Mouse (Mus musculus) right cerebral cortex, postnatal 10 days (tissue): ENCODE measurements at regions not wholly inside any gene's neighbourhood (a gene's known extent, or its start where the extent isn't known, plus 50 kb on each side); places are given as distances from the start of the nearest gene placed in this dataset.

Source experiments
- DNase-seq, 2 experiments: peaks; one replicate each; pipeline ENCODE4 v3.0.0; 2021; ENCODE audit warnings: low spot score in 2 of 2

DNA sequence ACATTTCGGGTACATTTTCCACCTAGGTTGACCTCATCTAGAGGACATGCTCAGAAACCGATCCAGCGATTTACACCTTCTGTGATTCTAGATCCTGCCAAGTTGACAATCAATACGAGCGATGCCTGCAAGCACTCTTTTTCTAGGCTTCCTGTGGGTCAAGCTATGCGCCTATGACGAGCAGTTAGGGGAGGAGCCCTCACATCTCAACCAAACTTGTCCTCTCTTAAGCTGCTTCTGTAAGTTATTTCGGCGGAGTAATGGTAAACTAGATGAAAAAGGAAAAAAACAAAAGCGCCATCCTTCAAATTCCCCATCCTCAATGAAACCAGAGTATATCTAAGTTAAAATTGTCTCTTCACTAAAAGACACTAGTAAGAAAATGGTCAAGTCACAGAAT lies 858.5 kb downstream of the Zfp704 start:
- DNase-seq = no peak

DNA sequence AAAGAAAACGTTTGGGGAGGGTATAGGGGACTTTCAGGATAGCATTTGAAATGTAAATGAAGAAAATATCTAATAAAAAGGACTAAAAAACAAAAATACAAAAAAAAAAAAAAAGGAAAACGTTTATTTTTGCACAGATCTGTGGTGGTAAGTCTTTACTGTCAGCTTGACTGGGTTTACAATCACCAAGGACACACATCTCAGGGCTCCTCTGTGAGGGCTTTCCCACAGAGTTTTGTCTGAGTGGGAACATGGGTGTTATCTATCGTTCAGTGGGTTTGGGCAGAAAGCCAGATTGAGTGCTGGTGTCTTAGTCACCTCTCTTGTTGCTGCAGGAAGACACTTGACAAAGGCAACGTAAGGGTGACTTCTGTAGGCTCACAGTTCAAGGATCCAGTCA lies 859.0 kb downstream of the Zfp704 start:
- no peak for DNase-seq

DNA sequence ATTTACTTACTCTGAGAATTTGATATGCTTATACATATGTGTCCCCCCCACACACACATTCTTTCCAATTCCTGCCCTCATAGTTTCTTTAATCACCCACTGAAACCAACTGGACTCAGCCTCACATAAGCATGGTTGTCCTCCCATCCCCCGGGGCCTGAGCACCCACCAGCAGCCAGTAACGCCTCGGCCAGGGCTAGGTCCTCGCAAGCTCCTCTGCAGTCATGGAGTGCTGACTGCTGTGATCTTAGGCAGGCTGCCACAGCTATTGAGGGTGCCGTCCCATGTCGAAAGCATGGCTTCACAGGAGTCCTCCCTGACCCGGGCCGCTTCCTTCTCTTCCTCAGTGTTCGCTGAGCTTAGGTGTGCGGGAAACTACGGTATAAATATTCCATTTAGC lies 859.7 kb downstream of the Zfp704 start:
- DNase-seq = no peak

DNA sequence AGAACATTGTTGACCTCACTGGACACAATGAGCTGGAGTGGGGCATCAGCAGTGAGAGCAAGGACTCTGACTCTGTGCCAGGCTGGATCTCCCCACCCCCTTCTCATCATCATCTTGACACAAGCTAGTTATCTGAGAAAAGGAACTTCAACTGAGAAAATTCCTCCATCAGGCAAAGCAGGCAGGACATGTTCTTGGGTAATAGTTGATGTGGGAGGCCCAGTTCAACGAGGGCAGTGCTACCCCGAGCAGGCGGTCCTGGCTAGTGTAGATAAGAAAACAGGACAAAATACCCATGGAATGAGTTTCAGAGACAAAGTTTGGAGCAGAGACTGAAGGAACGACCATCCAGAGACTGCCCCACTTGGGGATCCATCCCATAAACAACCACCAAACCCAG lies 862.7 kb downstream of the Zfp704 start:
- no peak for DNase-seq

DNA sequence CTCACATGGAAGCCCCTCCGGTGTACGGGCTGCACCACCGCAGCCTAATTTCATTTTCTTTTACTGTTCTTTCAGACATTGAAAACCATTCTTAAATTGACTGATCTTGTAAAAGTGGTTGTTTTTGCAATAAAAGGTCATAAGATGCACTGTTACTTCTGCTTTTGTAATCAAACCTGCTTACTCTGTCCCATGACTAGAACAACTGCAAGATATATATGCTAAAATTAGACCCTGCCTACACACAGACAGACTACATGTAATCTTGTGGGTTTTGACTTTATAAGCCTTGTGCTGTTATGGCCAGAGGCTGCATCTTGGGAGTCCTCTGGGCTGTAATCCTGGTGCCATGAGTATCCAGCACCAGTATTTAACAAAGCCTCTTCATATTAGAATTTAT lies 863.2 kb downstream of the Zfp704 start:
- no peak for DNase-seq

DNA sequence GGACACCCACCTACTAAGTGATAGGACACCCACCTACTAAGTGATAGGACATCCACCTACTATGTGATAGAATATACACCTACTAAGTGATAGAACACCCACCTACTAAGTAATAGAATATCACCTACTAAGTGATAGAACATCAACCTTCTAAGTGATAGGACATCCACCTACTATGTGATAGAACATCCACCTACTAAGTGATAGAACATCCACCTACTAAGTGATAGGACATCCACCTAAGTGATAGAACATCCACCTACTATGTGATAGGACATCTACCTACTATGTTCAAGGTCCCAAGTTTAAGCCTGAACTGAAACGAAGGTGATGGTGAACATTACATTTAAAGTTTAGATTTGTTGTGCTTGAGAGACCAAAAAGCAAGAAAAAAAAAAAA lies 863.8 kb downstream of the Zfp704 start:
- no peak for DNase-seq

DNA sequence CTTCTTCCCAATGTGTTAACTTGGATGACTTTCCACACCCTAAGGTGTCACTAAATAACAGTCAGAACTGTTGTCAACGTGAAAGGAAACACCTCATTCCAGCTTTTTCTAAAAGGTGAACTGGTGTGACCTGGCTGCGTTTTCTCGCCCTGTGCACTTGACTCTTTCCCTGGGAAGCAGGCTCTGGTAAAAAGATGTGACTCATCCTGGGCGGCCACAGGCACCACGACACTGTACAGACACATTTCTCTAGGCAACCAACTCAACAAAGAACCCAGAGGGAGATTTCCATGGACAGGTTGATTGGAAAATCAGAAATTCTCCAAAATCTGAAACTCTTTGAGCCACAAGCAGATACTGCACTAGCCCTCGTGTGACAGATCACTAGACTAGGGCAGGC lies 865.0 kb downstream of the Zfp704 start:
- DNase-seq = no peak

DNA sequence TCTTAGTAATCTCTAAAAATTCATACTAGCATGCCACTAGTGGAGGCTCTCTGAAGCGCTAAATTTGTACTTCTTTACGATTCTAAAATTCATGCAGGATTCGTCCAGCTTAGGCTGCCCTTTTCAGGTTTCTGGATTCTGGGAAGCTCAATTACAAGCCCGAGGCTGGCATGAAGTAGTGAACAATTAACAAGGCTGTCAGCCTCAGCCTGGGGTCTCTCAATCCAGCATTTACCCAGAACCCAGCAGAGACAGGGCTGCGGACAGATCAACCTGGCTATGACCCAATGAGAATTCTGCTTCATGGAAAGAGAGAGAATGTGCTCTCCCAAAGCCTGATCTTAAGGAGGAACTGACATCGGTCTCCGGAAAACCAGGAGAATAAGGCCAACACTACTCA lies 866.2 kb downstream of the Zfp704 start:
- DNase-seq = no peak

DNA sequence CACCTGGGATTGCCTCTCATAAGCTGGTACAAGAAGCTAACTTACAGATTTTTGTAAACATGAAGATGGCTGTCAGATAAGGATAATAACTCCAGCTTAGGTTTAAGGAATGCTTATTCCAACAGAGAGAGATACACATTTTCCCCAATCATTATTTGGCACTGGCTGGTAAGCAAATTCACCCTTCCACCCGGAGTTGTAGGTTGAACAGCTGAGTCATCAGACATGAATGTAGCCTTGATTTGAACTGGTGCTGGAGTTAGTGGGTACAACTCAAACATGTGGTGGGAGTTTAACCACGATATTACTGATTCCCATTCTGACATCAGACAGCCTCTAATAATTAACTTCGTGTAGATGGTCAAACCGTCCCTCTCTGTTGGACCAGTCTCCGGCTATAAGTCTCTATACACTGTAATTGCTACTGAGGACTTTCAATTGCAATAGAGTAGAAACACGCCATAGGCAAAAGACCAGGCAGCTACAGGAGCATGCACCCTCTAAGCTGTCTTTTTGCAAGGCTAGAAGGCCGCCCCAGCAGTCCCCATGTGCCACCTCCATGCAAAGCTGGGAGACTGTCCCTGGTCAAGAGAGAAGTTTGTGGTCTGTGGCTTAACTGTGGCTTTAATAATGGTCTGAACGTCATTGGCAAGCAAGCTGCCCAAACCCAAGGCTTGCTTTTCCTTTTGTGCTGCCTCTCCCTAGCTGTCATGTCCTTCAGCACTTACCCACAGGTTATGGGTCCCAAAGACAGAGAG lies 868.4 kb downstream of the Zfp704 start:
- DNase-seq = no peak

DNA sequence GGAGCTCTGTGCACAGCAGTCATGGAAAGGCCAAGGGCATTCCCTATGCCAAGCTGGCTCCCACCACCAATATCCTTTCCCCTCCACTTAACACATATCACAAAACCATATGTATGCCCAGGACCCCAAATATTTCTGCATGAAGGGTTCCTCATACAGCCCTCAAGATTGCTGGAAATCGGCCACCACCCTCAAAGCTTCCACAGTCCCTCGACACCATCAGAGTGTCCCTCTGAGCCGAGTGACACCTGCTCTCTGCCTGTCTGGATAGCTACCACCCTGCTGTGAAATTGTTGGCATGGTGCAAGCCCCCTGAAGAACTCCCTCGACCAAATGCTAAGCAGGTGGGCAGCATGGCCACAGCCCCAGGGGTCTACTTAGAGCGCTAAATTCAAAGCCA lies 869.2 kb downstream of the Zfp704 start:
- DNase-seq = no peak

DNA sequence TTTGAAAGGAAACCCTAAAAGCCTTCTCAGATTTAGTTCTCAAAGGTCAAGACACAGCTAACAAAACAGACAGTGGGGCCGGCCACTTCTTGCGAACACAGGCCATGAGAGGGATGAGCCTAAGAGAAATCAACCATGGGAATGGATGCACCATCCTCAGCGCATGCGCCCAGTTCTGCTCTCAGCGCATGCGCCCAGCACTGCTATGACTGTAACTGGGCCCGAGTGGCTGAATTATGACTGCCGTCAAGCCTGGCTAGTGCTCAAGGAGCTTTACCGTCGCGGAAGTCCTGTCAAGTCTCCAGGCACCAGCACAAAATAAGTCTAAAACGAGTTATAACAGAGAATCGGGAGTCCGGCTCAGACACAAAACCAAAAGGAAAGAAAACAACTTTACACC lies 870.6 kb downstream of the Zfp704 start:
- no peak for DNase-seq

DNA sequence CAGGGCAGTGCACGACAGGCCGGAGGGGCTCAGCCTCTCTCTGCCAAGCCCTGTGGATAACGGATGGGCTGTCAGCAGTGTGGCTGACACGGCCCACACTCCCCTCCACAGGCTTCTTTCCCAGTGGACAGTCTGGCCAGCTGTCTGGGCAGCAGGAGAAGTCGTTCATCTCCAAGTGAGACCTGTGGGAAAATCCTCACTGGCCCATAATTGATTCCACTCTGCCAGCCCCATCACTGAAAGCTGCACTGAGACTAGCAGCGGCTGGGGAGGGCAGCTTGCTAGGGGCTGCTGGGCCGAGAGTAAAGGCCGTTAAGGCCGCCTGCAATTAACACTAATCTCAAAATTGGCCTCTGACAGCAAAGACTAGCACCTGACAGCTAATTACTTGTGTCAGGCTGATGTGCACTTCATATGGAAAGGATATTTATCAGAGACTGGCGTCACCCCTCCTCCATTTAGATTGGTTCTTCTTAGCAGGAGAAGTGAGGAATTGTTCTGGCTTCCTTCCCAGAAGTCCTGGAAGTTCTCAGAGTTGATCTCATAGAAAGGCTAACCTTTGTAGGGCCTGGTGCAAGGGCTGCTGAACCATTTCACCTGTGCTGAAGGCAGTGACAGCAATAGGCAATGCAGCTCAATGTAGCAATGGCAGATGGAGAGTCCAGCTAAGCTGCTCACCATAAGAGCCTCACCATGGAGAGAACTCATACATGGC lies 873.5 kb downstream of the Zfp704 start:
- DNase-seq = no peak

DNA sequence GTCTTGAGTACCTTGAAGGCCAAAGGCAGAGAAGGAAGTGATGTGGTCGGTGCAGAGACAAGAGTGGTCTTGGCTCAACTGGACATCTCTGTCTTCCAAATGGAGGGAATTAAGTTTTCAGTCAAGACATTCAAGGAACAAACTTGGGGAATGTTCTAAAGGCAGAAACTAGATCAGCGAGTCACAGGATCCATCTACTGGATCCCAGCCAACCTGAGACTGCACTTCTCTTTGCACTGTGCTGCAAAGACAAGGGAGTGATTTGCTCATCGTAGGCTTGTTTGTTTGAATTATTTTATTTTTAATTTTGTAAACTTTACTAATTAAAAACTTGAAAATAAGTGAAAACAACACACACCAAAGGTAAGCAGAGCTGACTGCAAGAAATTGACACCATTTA lies 875.8 kb downstream of the Zfp704 start:
- no peak for DNase-seq

DNA sequence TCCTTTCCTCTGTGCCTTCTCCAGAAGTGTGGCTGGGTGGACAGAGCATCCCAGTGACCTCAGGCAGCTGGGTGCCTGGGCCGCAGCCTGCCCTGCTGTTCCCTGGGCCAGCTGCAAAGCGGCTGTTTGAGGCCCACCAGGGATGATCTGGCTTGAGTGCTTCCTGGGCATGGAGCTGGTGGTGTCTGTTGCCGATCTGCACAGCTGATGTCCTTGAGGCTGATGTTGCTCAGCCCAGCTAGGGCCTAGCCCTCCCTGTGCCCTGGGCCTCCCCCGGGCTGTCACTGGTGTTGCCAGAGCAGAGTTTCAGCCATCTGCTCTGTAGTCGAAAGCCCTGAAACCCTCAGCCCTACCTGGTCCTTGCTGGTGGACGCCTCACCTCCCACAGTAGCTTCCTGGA lies 878.5 kb downstream of the Zfp704 start:
- DNase-seq = no peak

DNA sequence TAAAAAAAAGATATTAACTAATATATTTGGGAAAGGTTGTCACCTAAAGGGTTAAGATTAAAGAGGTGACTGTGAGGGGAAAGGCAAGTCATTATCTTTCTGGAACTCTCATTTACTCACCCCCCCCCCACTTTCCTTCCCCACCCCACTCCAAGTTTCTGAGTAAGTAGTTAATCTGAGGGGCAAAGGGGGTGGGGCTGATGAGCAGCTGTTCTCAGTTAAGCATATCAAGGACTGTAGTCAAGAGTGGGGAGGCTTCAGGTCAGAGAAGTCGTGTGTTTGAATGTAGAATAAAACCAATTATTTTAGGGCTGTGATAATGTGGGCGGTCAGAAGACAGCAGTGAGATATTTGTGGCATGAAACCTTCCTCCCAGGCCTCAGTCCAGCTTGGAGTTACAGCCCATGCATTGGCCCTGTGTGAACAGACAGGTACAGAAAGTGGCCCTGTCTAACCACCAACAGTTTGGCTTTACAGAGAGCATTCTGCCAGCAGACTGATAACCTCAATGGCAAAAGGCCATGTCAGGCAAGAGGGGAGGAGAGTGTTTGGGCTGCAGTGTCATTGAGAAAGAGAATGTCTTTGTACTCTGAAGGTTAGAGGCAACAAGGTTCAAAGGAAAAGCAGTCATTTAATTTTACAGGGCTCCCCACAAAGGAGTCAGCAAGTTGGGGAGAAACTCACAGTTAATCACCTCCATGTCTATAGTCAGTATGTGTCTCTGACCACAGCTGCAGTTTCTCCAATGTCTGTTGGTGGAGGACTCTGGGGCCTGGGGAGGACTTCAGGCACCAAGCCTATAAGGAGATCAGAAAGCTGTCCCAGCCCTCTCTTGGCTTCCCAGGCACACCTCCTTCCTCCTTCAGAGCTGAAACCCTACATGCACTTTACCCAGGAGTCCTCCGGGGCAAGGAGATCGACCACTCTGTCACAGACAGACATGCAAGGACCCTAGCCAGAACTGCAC lies 888.0 kb downstream of the Zfp704 start:
- no peak for DNase-seq

DNA sequence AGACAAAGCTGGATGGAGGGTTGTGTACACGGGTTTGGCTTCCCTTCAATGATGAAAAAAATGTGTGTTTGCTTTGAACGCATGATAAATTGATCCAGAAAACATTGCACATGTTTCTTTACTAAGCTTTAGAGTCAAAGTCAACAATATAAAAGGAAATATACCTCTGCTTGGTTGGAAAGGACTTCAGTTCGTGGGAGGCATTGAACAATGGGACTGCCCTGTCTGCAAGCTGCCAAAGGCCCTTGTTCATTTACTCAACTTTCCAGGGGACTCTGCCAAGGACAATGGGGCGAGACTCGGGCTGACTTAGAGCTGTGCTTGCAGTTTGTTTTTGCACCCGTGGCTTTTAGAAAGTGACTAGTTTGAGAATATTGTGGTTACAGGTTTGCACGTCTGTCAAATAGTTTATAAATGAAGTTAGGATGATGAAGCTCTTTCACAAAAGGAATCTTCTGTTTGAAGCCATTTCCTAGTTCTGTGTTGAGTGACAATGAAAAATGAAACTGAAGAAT lies 889.2 kb downstream of the Zfp704 start:
- no peak for DNase-seq

DNA sequence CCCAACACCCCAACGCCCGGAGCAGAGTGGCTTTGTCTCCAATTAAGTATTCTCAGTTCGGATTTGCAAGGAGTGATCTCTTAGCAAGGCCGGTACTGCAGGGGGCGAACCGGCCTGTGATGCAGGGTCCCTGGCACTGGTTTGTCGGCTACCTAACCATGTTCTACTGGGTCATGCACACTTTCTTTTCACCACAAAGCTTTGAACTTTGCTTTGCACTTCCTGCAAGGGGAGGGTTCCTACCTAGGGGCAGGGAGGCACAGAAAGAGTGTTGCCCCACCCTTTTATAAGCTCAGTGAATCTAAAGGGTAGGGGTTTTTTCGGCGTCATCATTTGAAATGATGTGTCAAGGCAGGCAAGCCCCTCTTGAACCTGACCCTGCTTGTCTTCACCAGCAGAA lies 891.7 kb downstream of the Zfp704 start:
- no peak for DNase-seq

DNA sequence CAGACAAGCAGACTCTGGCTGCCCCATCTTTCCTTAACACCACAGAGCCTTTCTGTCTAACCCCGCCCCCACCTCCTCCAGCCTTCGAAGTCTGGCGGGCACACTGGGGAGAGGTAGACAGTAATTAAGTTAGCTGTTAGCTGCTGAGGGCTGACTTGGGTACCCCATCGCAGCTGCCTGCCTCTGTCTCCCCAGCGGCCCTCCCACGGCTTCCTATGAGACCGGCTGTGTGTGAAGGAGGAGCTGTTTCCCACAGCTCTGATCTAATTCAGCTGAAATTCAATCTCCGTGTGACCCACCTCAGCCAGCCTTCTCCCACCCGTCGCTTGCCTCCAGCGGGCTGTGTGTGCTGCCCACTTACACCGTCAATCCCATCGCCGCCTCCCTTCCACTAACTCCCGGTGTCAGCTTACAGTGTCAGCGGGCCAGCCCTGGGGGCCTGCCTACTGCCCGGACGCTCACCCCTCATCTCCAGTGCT lies 892.5 kb downstream of the Zfp704 start:
- peak; percentile 33 to 35 for DNase-seq
